Mouse (Mus musculus) gastrocnemius, adult 2 months (tissue): ENCODE results near the gene Mkrn2os. TPM values are rescaled to one million over a fixed set of nuclear protein-coding genes. Genes with fewer than 3 reads are reported as not detected.
A peak's percentile ranks its signal among the peaks of the same experiment; 100 is the strongest.

Experiments
- DNase-seq: peaks from one replicate; pipeline ENCODE4 v3.0.0; 2022
- H3K27ac ChIP-seq: fragments of 200-600 bp; 2 replicates; pipeline ENCODE4 v1.8.1; 2022; ENCODE audit warnings: mild to moderate bottlenecking
- H3K4me3 ChIP-seq: fragments of 200-600 bp; 2 replicates; pipeline ENCODE4 v1.8.1; 2022; ENCODE audit warnings: mild to moderate bottlenecking, moderate library complexity
- CTCF ChIP-seq: fragments of 200-600 bp; IDR thresholded peaks from 2 replicates; pipeline ENCODE4 v1.8.1; 2022; ENCODE audit warnings: antibody characterized with exemption, mild to moderate bottlenecking, moderate library complexity
- intact Hi-C: fragments of 180-260 bp; cut with DNase I; formaldehyde crosslinking; loops from one replicate; pipeline ENCODE4 v1.15.1; 2025
- total RNA-seq, 2 experiments: library from RNA; stranded (reverse); gene quantifications; 2 replicates each; pipeline ENCODE4 v1.2.3; 2021

Gene Mkrn2os
- total RNA-seq, 2 experiments from 2014 or later, result 0.15 TPM; not detected in 1

DNA sequence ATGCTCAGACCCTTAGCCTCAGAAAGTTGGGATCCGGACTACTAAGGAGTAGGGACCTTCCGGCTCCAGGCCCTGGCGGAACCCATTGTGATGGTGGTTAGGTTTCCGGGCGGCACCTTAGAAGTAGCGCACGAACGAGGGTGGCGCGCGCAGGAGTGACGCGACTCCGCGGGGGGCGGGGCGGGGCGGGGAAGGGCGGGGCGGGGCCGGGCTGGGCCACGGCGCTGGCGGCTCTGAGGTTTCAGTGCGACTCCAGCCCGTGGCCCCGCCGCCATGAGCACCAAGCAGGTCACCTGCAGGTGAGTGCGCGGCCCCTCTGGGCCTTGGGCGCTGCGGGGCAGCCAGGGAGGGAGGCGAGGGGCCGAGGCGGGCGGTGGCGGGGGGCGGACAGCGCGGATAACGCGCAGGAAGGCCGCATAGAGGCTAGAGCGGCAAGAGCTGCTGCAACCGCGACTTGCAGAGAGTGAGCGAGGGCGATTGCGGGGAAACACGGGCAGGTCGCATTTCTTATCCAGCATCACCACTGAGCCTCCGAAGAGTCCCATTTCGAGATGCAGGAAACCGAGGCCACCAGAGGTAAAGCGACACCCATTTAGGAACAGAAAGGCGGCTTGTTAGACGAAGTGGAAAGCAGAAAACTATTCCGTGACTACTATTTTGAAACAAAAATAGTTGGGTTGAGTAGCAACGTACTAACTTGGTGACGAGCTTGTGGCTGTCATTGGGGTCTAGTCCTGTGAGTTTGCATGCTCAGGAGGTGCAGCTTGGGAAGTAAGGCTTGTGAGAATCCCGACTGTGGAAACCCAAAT is 9.5 kb upstream of the Mkrn2os start, which contains the start of gene Mkrn2:
TSS of gene Mkrn2 (plus strand) at position 188 of the 809 bp plus-strand sequence.
- peak within 1 kb of the TSS; percentile 98 for H3K27ac ChIP-seq
- DNase-seq, result peak; percentile 90
- TF ChIP-seq CTCF, result no peak
- intact Hi-C loops, result loop anchor here (5.0 to 10.0 kb wide), 5 partner anchors 75 to 203 kb away; partner anchors contain the start of genes Cand2, Raf1 and Rpl32
- H3K4me3 ChIP-seq, result peak within 1 kb of the TSS; percentile 85

DNA sequence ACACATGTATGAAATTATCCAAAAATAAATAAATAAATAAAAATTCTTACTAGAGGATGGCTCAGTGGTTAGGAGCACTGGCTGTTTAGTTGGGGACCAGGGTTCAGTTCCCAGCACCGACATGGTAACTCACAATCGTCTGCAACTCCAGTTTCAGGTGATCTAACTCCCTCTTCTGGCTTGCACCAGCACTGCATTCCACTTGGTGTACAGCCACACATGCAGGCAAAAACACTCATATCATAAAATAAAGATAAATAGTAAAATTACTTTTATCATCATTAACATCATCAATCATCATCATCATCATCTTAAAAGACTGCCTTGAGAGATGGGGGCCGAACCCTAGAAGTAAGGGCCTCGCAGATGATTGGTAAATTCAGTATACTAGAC is 8.9 kb upstream of the Mkrn2os start:
- Histone ChIP-seq H3K27ac (peak overlapping the region; percentile 98), H3K4me3 (peak overlapping the region; percentile 85)
- intact Hi-C loops, result loop anchor here (5.0 to 10.0 kb wide), 5 partner anchors 76 to 203 kb away; partner anchors contain the start of genes Cand2, Raf1 and Rpl32
- no peak for DNase-seq
- TF ChIP-seq CTCF, result peak; percentile 24; the same call in 1 of the 2 replicates

DNA sequence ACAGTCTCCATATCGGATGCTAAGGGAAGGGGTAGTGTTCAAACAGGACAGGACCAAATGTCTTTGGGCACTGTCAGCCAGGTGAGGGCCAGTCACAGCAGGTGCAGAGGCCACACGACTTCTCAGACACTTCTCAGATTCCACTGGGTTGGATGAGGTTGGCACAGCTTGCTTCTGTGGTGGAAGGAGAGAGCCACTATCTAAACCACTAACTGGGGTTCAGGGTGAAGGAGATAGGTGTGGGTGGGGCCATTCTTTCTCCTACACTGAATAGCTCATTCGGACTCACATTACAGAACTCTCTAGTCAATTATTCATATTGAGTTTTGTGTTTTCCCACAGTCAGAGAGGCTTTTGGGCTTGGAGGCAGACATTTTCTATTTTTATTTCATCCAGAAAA is 3.3 kb upstream of the Mkrn2os start:
- Histone ChIP-seq H3K4me3 (no peak overlapping the region), H3K27ac (no peak overlapping the region)
- DNase-seq, result no peak
- no peak for TF ChIP-seq CTCF
- intact Hi-C loops, result no loop called here

DNA sequence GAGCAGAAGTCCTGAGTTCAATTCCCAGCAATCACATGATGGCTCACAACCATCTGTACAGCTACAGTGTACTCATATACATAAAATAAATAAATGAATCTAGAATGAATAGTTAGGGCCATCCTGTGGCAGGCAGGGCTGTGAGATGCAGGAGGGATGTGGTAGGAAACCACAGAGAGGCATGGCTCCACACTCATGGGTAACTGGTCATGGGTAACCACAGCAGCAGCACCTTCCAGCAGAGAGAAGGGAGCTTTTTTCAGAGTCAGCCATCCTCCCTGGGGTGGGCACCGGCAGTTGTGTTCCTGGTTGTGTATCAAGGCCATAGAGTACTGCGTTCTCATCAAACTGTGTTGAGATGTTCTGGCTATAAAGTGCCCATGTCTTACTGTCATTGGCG is 2.1 kb upstream of the Mkrn2os start:
- intact Hi-C loops, result no loop called here
- no peak for TF ChIP-seq CTCF
- no peak for DNase-seq
- H3K27ac ChIP-seq, result no peak overlapping the region
- no peak overlapping the region for H3K4me3 ChIP-seq

DNA sequence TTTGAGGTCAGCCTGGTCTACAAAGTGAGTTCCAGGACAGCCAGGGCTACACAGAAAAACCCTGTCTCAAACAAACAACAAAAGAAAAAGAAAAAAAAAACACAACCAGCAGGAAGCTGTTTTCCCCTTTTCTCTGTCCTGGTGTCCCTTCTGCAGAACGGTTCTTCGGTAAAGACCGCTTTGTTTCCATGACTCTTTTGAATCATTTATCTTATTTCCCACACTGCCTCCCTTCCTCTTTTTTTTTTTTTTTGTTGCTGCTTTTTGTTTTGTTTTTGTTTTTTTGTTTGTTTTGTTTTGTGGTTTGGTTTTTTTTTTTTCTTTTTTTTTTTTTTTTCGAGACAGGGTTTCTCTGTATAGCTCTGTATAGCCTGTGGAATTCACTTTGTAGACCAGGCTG is 876 bp upstream of the Mkrn2os start:
- H3K4me3 ChIP-seq, result no peak overlapping the region
- no peak for DNase-seq
- no peak for TF ChIP-seq CTCF
- H3K27ac ChIP-seq, result no peak overlapping the region
- intact Hi-C loops, result no loop called here

DNA sequence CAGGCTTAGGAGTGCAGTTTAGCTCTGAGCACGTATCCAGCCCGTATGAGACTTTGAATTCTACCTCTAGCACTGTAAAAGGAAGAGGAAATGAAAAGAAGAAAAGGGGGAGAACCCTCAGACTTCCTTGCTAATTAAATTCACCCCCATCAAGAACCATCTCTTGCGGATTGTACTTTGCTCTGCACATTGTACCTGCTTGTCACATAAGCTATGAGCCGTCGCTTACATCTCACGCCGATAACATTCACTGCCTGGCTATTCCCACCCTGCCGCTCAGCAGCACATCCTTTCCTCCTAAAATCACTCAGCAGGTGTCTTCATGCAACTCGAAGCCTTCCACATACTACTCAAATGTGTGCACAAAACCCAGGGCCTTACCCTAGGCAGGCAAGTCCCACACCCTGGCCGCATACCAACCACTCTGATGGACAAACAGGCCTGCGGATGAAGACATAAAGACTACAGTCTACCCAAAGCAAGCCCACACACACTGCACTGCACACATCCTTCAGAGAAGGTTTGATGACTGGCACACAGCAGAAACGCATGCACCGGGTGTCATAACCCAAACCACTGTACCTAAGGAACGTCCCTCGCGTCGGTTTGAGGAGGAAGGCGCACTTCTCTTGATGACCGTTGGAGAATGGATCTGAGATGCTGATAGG is 550 bp downstream of the Mkrn2os start:
- no peak overlapping the region for H3K4me3 ChIP-seq
- DNase-seq, result peak; percentile 15
- intact Hi-C loops, result no loop called here
- TF ChIP-seq CTCF, result no peak
- no peak overlapping the region for H3K27ac ChIP-seq

DNA sequence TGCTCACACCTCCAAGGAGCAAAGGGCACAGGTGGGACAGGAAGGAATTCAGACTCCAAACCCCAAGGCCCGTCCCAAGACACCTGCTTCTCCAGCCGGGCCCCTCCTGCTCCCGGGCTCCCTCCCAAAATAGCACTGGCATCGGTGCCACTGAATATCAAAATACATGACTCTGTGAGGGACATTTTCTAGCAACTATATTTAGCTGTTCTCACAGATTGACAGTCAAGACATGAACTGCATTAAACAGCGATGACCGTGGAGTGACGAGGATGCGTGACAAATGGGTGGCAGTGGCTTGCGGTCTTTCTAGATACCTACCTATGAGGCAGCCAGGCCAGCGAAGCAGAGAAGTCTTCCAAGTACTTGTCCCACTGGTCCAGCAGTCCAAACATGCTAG is 6.1 kb downstream of the Mkrn2os start:
- intact Hi-C loops, result no loop called here
- TF ChIP-seq CTCF, result no peak
- Histone ChIP-seq H3K4me3 (peak overlapping the region; percentile 53), H3K27ac (peak overlapping the region; percentile 94)
- DNase-seq, result peak; percentile 84

DNA sequence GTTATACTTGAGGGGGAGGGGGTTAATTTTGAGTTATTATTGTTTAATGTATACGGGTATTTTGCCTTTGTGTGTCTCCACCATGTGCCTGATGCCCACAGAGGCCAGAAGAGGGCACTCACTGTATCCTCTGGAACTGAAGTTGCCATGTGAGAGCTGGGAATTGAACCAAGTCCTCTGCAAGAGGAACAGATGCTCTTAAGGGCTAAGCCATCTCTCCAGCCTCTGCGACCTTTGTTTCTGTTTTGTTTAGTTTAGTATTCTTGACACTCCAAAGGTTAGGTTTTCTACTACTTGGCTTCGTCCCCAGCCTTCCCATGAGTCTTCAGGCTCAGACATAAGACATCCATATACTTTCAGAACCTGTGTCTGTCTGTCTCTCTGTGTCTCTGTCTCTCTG is 8.2 kb downstream of the Mkrn2os start:
- Histone ChIP-seq H3K4me3 (no peak overlapping the region), H3K27ac (0 out of 2 replicates have a peak overlapping the region, but pooled peaks have one; percentile 5)
- TF ChIP-seq CTCF, result peak; percentile 31; the same call in 1 of the 2 replicates
- peak; percentile 16 for DNase-seq
- intact Hi-C loops, result no loop called here

DNA sequence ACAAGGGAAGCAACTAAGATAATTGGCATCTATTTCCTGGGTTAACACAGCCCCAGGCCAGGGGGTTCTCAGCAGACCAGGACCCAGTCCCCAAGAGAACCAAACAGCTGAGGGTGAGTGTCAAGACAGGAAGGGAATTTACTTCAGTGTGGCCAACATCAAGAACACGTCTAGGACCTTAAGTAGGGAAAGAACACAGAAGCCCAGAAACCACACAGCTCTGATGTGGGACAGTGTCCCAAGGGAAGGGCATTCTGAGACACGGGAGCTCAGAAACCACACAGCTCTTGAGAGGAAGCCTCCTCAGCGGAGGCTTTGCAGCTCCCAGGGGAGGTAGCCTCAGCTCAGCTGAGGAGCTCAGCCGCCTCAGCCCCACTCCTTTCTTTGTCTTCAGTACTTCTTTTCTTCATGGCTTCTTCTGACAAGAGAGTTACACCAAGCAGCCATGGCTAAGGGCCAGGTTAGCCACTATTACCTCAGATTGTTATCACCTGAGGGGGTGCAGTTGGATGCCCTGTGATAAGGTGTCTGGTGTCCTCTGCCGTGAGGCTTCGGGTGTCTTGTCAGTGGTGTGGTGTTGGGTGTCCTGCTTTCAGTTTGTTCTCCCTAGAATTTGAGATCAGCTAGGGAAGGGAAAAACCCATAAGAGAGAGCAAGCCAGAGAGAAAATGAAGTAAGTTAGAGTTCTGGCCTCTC is 8.8 kb downstream of the Mkrn2os start:
- no peak for TF ChIP-seq CTCF
- intact Hi-C loops, result no loop called here
- H3K27ac ChIP-seq, result peak overlapping the region; percentile 5; the same call in 1 of the 2 replicates
- no peak overlapping the region for H3K4me3 ChIP-seq
- peak; percentile 19 for DNase-seq

DNA sequence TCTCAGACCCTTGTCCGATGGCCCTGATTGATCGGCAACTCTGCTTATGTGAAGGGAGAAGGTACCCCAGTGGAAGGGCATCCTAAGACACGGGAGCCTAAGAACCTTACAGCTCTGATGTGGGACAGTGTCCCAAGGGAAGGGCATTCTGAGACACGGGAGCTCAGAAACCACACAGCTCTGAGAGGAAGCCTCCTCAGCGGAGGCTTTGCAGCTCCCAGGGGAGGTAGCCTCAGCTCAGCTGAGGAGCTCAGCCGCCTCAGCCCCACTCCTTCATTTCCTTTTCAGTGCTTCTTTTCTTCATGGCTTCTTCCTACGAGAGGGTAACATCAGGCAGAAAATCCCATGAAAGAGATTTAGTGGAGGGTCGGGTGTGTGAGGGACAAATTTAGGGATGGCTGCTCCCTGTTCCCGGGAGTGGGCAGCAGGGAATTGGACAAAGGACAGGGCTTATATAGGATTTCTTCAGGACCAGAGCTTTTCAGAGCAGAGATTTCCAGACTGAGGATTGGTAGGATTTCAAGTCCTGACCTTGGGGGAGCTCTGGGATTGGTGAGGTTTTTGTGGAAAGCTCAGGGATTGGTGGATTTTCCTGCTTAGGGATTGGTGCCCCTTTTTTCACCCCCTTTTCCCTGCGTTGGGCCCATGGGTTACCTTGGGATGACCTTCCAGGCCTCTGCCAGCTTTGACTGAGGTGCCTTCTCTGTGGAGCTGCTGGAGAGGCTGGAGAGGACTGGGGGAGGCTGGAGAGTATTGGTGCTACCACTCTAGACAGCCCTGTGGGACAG is 9.9 kb downstream of the Mkrn2os start:
- H3K27ac ChIP-seq, result no peak overlapping the region
- TF ChIP-seq CTCF, result no peak
- intact Hi-C loops, result no loop called here

DNA sequence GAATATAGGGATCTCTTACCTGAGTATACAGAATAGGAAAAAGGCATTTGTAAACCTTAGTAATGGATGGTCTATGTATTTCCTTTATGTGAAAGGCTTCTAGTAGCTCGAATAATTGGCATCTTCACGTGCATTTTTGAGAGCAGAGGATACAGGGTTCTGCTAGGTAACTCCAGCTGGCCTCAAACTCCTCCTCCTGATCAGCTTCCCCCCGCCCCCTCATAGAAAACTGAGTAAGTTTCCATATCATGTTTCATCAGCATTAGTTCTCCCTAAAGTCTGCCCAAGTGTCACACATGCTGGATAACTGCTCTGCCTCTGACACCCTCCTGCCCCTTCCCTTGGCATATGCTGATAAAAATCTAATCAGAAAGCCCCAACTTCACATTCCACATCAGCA is 11.6 kb downstream of the Mkrn2os start:
- no peak for TF ChIP-seq CTCF
- intact Hi-C loops, result no loop called here
- DNase-seq, result peak; percentile 1
- Histone ChIP-seq H3K4me3 (no peak overlapping the region), H3K27ac (no peak overlapping the region)

More for the DNA sequence above, 9.9 kb downstream of the Mkrn2os start:
- no peak overlapping the region for H3K4me3 ChIP-seq
- peak; percentile 6 for DNase-seq

DNA sequence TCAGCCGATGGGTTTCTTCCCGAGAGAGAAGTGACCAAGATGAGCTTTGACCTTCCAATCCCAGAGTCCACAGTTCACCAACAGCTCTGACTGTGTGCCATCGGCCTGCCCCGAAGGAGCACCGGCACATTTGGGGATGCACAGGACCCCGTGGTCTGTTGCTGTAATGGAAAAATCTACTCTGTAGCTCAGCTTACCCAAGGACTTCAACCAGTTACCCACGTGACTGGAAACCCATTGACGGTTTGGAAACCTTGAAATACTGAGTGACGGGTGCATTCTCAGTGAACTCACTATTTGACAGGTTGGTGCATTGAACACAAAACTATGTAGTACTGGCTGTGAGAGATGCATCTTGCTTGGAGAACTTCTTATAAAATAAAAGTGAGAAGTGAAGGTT is 14.4 kb downstream of the Mkrn2os start:
- intact Hi-C loops, result no loop called here
- Histone ChIP-seq H3K4me3 (no peak overlapping the region), H3K27ac (no peak overlapping the region)
- no peak for TF ChIP-seq CTCF
- DNase-seq, result peak; percentile 1
